Mouse (Mus musculus) heart, adult 2 months (tissue): Measurements from ENCODE around the gene Hist1h2bq. TPM values are rescaled to one million over a fixed set of nuclear protein-coding genes. Genes with fewer than 3 reads are reported as not detected.
A peak's percentile ranks its signal among the peaks of the same experiment; 100 is the strongest.
"Not testable (repeated sequence)": the region's sequence is repeated elsewhere in the genome, so short reads cannot be mapped to it uniquely, and the experiment has no call there.

Source experiments
- DNase-seq, 2 experiments: peaks; one replicate each; pipeline ENCODE4 v3.0.0; 2021
- H3K27ac ChIP-seq: fragments of 200-600 bp; 2 replicates; pipeline ENCODE4 v1.8.1; 2022
- H3K27me3 ChIP-seq: fragments of 200-500 bp; 2 replicates; pipeline ENCODE4 v1.6.1; 2012; ENCODE audit warnings: mild to moderate bottlenecking, low read length, inconsistent platforms, mixed read lengths; ENCODE audit not compliant: control insufficient read depth, insufficient read depth
- H3K36me3 ChIP-seq: fragments of 200-500 bp; 2 replicates; pipeline ENCODE4 v1.6.1; 2012; ENCODE audit warnings: low read length, inconsistent platforms; ENCODE audit not compliant: control insufficient read depth, insufficient read depth
- H3K4me1 ChIP-seq: fragments of 200-500 bp; 2 replicates; pipeline ENCODE4 v1.6.1; 2011; ENCODE audit warnings: low read length; ENCODE audit not compliant: control insufficient read depth, insufficient read depth
- H3K4me3 ChIP-seq: fragments of 200-600 bp; 2 replicates; pipeline ENCODE4 v1.8.1; 2022
- H3K79me2 ChIP-seq: fragments of 200-500 bp; replicated peaks from 2 replicates; pipeline ENCODE4 v1.6.1; 2012; ENCODE audit warnings: mild to moderate bottlenecking, inconsistent platforms, low read length, moderate library complexity, mixed read lengths; ENCODE audit not compliant: control insufficient read depth, insufficient read depth
- H3K9ac ChIP-seq: fragments of 200-500 bp; 2 replicates; pipeline ENCODE4 v1.6.1; 2012; ENCODE audit warnings: low read depth, mild to moderate bottlenecking, control low read depth, inconsistent platforms, low read length, mixed read lengths
- CTCF ChIP-seq: fragments of 200-600 bp; IDR thresholded peaks from 2 replicates; pipeline ENCODE4 v1.8.1; 2022; ENCODE audit warnings: antibody characterized with exemption, mild to moderate bottlenecking, moderate library complexity
- EP300 ChIP-seq: fragments of 200-500 bp; IDR thresholded peaks from 2 replicates; pipeline ENCODE4 v1.6.1; 2011; ENCODE audit warnings: low read depth, low read length, control low read depth; ENCODE audit not compliant: insufficient read depth
- POLR2A ChIP-seq: fragments of 200-500 bp; IDR thresholded peaks from 2 replicates; pipeline ENCODE4 v1.6.1; 2011; ENCODE audit warnings: mild to moderate bottlenecking, low read depth, low read length, control low read depth; ENCODE audit not compliant: insufficient read depth
- WGBS: fragments of 180-500 bp; shearing (Covaris S2); methylation state at CpG from one replicate; pipeline ENCODE4 v1.1.7; 2018; 5-methylcytosine and 5-hydroxymethylcytosine counted together
- intact Hi-C: fragments of 180-260 bp; cut with DNase I; formaldehyde crosslinking; loops from one replicate; pipeline ENCODE4 v1.15.1; 2025
- polyA plus RNA-seq: library from polyadenylated mRNA; depleted of rRNA; stranded (reverse); fragments of >200 nt; gene quantifications from 2 replicates; pipeline ENCODE4 v1.2.3, GENCODE M21; 2012
- total RNA-seq, 2 experiments: library from RNA; stranded (reverse); gene quantifications; 2 replicates each; pipeline ENCODE4 v1.2.3; 2021

The Hist1h2bq gene
- total and polyA plus RNA-seq, 3 experiments, result 12.7 to 26.4 (median 24.4) TPM

DNA sequence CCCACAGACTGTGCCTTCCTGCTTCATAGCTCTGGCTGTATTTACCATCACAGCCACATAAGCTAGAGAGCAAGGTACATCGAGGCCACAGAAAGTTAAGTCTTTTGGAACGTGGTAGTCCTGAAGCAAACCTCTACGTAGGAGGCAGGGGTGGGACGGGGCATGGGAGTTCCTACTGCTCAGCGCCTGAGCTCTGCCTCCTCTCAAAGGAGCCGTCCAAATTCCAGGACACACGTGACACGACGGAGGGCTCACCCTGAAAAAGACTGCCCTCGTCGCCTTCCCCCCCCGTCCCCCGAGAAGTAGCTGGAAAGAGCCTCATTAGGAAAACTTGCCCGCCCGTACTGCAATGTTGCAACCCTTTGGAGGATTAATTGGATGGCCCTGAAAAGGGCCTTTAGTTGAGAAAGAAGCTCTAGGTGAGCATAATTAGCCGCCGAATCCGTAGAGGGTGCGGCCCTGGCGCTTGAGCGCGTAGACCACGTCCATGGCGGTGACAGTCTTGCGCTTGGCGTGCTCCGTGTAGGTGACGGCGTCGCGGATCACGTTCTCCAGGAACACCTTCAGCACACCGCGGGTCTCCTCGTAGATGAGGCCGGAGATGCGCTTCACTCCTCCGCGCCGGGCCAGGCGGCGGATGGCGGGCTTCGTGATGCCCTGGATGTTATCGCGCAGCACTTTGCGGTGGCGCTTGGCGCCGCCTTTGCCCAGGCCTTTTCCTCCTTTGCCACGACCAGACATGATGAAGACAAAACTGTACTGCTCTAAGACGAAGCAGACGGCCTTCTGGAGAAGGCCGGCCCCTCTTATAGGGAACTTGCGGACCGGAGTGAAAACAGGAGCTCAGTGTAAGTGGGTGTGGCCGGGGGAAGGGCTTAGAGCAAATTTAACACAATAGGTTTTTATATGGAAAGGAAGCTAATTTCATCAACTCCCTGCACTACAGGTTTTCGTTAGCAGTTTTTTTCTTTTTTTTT is 21.7 kb upstream of the Hist1h2bq start, which contains the start of gene Hist1h4n:
TSS of gene Hist1h4n (minus strand) at position 779 of the 977 bp plus-strand sequence.
- intact Hi-C loops, result not testable (repeated sequence)

DNA sequence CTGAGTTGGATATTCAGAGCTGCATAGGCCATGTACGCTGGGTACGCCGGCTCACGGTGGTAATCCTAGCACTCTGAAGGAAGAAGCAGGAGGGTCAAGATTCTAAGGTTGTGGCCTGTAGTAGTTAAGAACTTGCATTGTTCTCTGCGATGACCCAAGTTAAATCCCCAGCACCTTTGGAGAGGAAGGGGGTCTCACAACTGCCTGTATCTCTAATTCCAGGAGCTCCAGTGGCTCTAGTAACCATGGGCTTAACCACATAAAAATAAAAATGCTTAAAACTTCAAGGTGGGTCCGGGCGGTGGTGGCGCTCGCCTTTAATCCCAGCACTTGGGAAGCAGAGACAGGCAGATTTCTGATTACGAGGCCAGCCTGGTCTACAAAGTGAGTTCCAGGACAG is 20.3 kb upstream of the Hist1h2bq start:
- no peak for TF ChIP-seq POLR2A
- TF ChIP-seq EP300, result no peak
- Histone ChIP-seq H3K4me1 (no peaks in the 10 kb centered on the region), H3K36me3 (no peaks in the 10 kb centered on the region), H3K79me2 (no peaks in the 10 kb centered on the region), H3K9ac (no peak overlapping the region), H3K4me3 (no peak overlapping the region), H3K27ac (no peak overlapping the region), H3K27me3 (no peaks in the 10 kb centered on the region)
- DNase-seq, result no peak
- 94% methylated on average over 10 of the region's 10 CpGs for WGBS
- intact Hi-C loops, result no loop called here

More for the DNA sequence above, 21.7 kb upstream of the Hist1h2bq start, which contains the start of gene Hist1h4n:
- H3K79me2 ChIP-seq, H3K4me3 ChIP-seq, H3K9ac ChIP-seq, H3K27me3 ChIP-seq, H3K4me1 ChIP-seq, H3K36me3 ChIP-seq, H3K27ac ChIP-seq: not testable (repeated sequence)
- 1% methylated on average over 29 of the region's 58 CpGs for WGBS
- DNase-seq, result peak in 1 of 2 experiments; percentile 39
- peak; percentile 57 for TF ChIP-seq POLR2A

- TF ChIP-seq CTCF (no peak), EP300 (no peak), POLR2A (no peak)
- Histone ChIP-seq H3K79me2 (no peaks in the 10 kb centered on the region), H3K36me3 (no peaks in the 10 kb centered on the region), H3K4me1 (no peaks in the 10 kb centered on the region), H3K27ac (no peak overlapping the region), H3K27me3 (no peaks in the 10 kb centered on the region), H3K9ac (no peak overlapping the region), H3K4me3 (no peak overlapping the region)
- DNase-seq, result no peak
- 82% methylated on average over 3 of the region's 3 CpGs for WGBS
- intact Hi-C loops, result loop anchor here (10.0 kb wide), 2 partner anchors 206 to 1796 kb away; partner anchors contain the start of genes Hist1h1e, Hist1h2ah, Hist1h2be and Hist1h2bk
Measured at GRCm38 (mm10) chr13:21828511-21828910, 18.5 kb upstream of the Hist1h2bq start.

DNA sequence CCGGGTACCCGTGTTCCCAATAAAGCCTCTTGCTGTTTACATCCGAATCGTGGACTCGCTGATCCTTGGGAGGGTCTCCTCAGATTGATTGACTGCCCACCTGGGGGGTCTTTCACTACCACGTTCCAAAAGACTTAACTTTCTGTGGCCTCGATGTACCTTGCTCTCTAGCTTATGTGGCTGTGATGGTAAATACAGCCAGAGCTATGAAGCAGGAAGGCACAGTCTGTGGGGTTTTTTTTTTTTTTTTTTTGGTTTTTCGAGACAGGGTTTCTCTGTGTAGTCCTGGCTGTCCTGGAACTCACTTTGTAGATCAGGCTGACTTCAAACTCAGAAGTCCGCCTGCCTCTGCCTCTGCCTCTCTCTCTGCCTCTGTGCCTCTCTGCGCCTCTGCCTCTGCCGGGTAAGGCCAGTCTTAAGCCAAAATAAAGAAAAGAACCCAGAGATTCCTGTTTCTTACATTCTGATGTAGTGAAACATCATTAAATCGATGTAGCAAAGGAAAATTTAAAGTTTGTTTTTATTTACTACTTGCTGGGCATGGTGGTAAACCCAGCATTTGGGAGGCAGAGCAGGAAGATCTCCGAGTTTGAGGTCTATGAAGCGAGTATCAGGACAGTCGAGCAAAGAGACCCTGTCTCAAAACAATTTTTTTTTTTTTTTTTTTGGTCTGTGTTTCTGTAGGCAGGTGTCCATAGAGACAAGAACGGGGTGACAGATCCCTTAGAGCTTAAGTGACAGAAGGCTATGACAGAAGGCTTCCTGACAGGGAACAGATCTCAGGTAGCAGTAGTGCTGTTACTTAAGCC is 10.3 kb upstream of the Hist1h2bq start:
- not testable (repeated sequence) for H3K9ac ChIP-seq, H3K36me3 ChIP-seq, H3K27me3 ChIP-seq, H3K4me3 ChIP-seq, H3K79me2 ChIP-seq, H3K27ac ChIP-seq, H3K4me1 ChIP-seq, DNase-seq
- intact Hi-C loops, result loop anchor here (10.0 kb wide), 2 partner anchors 215 to 1805 kb away; partner anchors contain the start of genes Hist1h1e, Hist1h2ah, Hist1h2be and Hist1h2bk
- 82% methylated on average over 8 of the region's 16 CpGs for WGBS

DNA sequence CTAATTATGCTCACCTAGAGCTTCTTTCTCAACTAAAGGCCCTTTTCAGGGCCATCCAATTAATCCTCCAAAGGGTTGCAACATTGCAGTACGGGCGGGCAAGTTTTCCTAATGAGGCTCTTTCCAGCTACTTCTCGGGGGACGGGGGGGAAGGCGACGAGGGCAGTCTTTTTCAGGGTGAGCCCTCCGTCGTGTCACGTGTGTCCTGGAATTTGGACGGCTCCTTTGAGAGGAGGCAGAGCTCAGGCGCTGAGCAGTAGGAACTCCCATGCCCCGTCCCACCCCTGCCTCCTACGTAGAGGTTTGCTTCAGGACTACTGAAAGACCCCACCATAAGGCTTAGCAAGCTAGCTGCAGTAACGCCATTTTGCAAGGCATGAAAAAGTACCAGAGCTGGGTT is 2.1 kb upstream of the Hist1h2bq start:
- H3K27ac ChIP-seq, H3K79me2 ChIP-seq, H3K4me3 ChIP-seq, H3K9ac ChIP-seq, intact Hi-C loops, H3K27me3 ChIP-seq, H3K4me1 ChIP-seq, H3K36me3 ChIP-seq: not testable (repeated sequence)
- peak in 1 of 2 experiments; percentile 6 for DNase-seq
- 0% methylated on average over 14 of the region's 14 CpGs for WGBS

DNA sequence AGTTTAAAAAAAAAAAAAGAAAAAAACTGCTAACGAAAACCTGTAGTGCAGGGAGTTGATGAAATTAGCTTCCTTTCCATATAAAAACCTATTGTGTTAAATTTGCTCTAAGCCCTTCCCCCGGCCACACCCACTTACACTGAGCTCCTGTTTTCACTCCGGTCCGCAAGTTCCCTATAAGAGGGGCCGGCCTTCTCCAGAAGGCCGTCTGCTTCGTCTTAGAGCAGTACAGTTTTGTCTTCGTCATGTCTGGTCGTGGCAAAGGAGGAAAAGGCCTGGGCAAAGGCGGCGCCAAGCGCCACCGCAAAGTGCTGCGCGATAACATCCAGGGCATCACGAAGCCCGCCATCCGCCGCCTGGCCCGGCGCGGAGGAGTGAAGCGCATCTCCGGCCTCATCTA is 1.5 kb upstream of the Hist1h2bq start, which contains the start of gene Hist1h4m:
TSS of gene Hist1h4m (plus strand) at position 208 of the 400 bp plus-strand sequence.
- H3K4me3 ChIP-seq, H3K27me3 ChIP-seq, H3K4me1 ChIP-seq, H3K9ac ChIP-seq, H3K27ac ChIP-seq, H3K36me3 ChIP-seq, intact Hi-C loops, H3K79me2 ChIP-seq: not testable (repeated sequence)
- WGBS, result no CpG with 5 or more reads among the region's 24 CpGs
- peak; percentile 40 to 66 for DNase-seq

- H3K27me3 ChIP-seq, DNase-seq, H3K79me2 ChIP-seq, H3K27ac ChIP-seq, H3K36me3 ChIP-seq, H3K9ac ChIP-seq, H3K4me1 ChIP-seq, intact Hi-C loops, H3K4me3 ChIP-seq: not testable (repeated sequence)
- no CpG with 5 or more reads among the region's 8 CpGs for WGBS
Measured at GRCm38 (mm10) chr13:21811074-21811473, 1.1 kb upstream of the Hist1h2bq start.

GRCm38 (mm10) chr13:21803058-21803457 is 6.9 kb downstream of the Hist1h2bq start:
- H3K4me3 ChIP-seq, H3K27ac ChIP-seq, H3K27me3 ChIP-seq, H3K79me2 ChIP-seq, H3K9ac ChIP-seq, H3K36me3 ChIP-seq, H3K4me1 ChIP-seq, intact Hi-C loops, DNase-seq: not testable (repeated sequence)
- no CpG with 5 or more reads among the region's 4 CpGs for WGBS

GRCm38 (mm10) chr13:21797163-21797562 is 12.8 kb downstream of the Hist1h2bq start:
- H3K27me3 ChIP-seq, H3K36me3 ChIP-seq, H3K4me3 ChIP-seq, DNase-seq, H3K9ac ChIP-seq, H3K79me2 ChIP-seq, H3K27ac ChIP-seq, H3K4me1 ChIP-seq, intact Hi-C loops: not testable (repeated sequence)
